Mouse (Mus musculus): Measurements from ENCODE around the gene Lama4.

- no peak for TF ChIP-seq POLR2A (IDR thresholded peaks at IDR 0.05; ENCODE audit: control insufficient read depth, low read depth, low read length)
- no peak for TF ChIP-seq CTCF (IDR thresholded peaks at IDR 0.05; ENCODE audit: control insufficient read depth, insufficient read depth, insufficient replicate concordance, low read depth, low read length)
Observed at GRCm38 (mm10) chr10:39157321-39157720, 192.0 kb downstream of the Lama4 start.

Data from testis, adult 2 months (tissue).